Mouse (Mus musculus) embryo, embryonic 10 days (tissue): ENCODE measurements around the gene Med25.
A peak's percentile ranks its signal among the peaks of the same experiment; 100 is the strongest.

ENCODE experiments used
- DNase-seq: peaks from one replicate; pipeline ENCODE4 v3.0.0-alpha.2; 2015; ENCODE audit warnings: low spot score

The Med25 gene

DNA sequence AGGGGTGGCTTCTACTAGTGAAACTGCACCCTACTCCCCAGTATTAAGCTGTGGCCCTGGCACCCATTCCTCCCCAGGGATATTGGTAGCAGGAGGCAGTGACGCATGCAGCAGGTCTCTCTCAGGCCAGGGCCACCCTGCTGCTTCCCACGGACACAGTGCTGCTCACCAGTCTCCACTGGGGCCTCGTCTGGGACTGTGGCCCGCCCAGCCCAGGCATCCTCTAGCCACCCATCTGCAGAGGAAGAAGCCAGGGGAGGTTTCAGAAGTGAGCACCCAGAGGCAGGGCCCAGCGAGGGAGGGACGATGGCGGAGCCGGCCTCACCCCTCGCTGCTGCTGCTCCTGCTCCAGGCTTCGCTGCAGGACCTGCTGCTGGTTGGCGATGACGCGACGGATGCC lies 29.3 kb downstream of the Med25 start:
- DNase-seq: no peak

DNA sequence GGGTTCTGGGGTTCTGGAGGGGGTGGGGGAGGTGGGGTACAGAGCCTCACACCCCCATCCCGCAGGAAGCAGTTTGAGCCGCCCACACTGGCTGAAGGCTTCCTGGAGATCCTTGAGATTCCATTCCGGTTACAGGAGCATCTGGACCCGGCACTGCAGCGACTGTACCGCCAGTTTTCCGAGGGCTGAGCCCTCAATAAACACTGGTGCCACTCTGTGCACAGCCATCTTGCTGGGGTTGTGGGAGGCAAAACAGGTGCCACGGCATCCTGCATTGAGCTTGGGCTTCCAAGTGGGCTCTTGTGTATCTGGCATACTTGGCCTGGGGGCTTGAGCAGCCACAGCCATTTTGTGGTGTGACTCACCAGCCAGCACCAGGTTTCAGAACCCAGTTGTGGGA lies 30.1 kb downstream of the Med25 start:
- DNase-seq: no peak

DNA sequence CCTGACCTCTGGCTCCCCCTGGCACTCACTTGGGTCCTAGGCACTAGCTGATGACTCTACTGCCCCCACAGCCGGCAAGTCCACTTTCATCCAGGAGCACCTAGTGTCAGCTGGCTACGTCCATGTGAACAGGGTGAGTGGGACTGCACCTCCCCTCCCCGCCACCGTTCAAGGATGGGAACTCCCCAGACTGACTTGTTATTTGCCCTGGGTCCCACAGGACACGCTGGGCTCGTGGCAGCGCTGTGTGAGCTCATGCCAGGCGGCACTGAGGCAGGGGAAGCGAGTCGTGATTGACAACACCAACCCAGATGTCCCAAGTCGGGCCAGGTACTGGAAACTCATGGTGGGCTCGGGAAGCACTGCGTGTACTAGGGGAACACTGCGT lies 31.1 kb downstream of the Med25 start:
- DNase-seq: no peak

- peak; percentile 91 for DNase-seq
These were observed 31.7 kb downstream of the Med25 start for GRCm38 (mm10) chr7:44860576-44861428.

GRCm38 (mm10) chr7:44859896-44860295 lies 32.6 kb downstream of the Med25 start:
- DNase-seq: no peak

- peak; percentile 68 for DNase-seq
These were observed 34.6 kb downstream of the Med25 start for GRCm38 (mm10) chr7:44857905-44858304.

DNA sequence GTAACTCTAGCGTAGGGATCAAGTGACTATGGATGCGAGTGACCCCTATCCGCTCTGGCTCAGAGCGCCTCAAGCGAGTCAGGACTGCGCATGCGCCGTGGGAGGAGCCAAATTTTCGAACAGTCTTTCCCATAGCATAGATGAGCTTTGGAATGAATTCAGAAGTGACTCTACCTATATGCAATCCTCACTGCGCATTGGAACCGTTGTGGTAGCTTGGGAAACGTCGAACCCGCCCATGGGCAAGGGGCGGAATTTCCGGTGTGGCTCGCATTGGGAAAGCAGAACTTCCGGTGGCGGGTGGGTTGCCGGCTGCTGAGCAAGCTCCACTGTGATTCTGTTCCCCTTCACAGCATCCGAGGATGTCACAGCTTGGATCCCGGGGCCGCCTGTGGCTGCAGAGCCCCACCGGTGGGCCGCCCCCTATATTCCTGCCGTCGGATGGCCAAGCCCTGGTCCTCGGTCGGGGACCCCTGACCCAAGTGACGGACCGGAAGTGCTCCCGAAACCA lies 35.4 kb downstream of the Med25 start, which contains the start of gene Pnkp:
Gene Pnkp, plus strand, starts transcription at position 98 of the 511 bp plus-strand sequence.
- DNase-seq: peak; percentile 91

DNA sequence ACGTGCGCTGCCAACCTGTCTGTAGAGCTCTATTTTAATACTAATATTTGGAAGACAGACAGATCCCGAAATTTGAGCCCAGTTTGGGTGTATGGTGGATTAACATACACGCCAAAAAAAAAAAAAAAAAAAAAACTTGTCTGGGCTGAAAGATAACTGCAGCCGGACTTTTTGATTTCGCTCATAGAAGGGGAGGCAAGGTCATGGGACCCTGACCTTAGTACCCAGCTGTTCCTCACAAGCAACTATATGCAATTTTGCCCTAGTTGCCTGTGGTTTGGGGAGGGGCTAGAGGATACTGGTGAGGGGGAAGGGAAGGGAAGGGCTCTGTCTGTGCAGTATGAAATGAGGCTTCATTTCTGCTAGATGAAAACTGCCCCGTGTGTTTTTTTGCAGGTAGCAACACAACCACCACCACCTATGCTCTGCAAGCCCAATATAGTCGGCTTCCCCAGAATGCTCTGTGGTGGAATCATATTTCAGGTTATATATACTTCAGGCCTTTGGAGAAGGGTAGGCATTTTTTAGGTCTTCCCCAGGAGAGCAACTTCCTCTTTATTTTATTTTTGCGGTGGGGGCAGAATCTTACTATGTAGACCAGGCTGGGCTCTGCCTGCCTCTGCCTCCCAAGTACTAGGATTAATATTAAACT lies 36.1 kb downstream of the Med25 start:
- DNase-seq: no peak

GRCm38 (mm10) chr7:44855036-44855435 lies 37.5 kb downstream of the Med25 start:
- no peak for DNase-seq

DNA sequence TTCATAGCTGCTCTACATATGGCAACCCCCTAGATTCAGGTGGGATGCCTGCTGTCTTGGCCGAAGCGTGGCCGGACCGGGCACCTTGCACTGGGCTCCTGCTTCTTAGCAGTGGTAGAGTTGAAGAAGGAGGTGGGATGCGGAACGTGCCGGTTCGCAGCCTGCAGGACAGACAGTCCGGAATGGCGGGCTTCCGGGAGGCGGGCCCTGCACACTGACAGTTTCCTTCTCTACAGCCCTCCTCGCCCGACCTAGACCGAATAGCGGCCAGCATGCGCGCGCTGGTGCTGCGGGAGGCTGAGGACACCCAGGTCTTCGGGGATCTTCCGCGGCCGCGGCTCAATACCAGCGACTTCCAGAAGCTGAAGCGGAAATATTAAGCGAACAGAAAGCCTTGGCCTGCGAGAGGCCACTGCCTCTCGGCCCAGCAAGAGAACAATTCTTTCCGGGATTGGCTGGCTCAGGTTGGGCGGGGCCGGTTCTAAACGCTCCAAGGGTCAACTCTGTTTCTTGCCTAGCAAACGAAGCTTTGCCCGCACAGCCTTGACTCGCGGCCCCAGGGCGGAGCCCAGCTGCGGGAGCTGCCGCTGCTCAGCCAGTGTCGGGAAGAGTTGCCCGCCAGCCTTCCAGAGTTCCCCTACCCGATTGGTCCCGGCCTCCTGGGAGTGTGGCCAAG lies 38.0 kb downstream of the Med25 start:
- DNase-seq: peak; percentile 83

GRCm38 (mm10) chr7:44853596-44854355 lies 38.7 kb downstream of the Med25 start:
- no peak for DNase-seq

DNA sequence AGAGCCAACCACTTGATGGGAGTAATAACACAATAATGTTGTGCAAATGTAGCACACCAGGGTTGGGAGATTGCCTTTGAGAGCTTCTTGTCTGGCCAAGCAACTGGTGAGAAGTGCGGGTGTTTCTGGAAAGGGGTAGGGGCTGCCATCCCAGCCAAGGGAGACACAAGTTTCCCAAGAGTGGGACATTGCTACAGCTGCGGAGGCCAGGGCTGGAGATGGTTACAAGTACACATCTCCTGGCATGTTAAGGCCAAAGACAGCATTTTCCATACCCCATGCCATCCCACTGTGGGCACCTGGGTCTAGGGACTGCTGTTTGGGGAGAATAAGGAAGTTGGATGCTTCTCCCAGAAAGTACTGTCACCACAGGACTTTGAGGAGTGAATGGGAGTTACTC lies 39.4 kb downstream of the Med25 start:
- DNase-seq: no peak

GRCm38 (mm10) chr7:44852259-44853027 lies 40.1 kb downstream of the Med25 start:
- DNase-seq: no peak

GRCm38 (mm10) chr7:44851625-44852234 lies 40.8 kb downstream of the Med25 start:
- DNase-seq: no peak

- DNase-seq: no peak
These were observed 41.5 kb downstream of the Med25 start for GRCm38 (mm10) chr7:44850789-44851624.

GRCm38 (mm10) chr7:44850146-44850545 lies 42.4 kb downstream of the Med25 start:
- DNase-seq: peak; percentile 86

DNA sequence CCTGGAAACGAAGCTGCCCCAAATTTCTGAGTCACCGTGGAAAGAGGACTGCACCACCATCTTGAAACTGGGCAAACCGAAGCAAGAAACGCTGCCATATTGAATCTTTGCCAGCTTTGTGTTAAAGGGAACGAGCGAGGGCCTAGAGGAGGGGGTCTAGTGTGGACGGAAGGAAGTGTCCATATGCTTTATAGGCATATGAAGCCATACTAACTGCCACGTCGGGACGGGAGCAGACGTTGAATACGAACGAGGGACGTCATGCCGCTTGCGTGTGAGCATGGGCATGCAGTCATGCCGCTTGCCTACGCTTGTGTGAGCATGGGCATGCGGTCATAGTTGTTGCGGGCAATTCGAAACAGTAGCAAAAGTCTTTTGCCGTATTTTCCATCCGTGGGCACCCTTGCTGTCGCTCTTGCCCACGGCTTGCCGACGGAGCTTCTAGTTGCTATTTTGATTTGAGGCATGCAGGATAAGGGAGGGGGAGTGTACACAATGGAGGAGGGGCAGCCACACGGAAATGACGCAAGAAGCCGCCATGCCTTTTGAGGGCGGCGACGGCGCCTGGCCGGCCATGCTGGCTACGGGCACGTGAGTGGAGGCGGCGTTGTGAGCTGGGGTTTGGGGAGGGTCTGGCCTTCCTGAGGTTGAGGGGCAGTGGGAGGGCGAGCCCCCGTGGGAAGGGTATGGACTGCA lies 42.9 kb downstream of the Med25 start:
- DNase-seq: peak; percentile 97

DNA sequence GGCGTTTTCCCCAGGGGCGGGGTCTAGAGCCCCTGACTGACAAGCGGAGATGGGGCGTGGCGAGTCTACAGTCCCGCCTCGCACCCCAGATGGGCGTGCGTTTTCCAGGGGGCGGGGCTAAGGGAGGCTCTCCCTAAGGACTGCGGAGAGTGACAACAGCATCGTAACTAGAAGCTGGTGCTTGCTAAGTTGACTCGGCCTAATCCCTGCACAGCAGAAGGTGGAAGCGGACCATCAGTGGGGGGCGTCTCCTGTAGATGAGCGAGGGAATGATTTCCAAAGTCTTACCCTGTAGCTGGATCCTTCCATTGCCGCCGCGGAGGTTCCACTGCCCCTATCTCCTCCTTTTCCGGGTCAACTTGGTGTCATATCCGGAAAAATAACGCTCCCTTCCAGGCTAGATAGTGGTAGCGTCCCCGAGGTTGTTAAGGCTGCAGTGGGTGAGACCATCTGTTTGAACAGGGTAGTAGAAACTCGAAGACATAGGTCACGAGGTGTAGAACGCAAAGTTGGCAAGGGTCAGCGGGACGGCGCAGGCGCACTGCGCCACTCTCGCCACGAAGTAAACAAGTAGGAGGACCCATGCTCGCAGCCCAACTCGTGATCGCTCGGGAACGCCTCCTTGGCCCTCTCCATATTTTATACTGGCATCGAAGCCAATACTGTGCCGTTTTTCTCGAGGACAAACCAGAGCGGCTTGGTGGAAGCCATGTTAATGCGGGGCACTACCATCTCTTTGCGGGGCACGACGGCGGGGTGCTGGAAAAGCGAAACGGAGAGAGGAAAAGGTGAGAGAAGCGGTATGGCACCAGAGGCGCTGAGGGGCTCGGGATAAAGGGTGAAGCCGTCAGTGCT lies 43.7 kb downstream of the Med25 start, which contains the start of the genes Akt1s1 and Tbc1d17:
Gene Akt1s1, plus strand, starts transcription at position 431 of the 855 bp plus-strand sequence.
Gene Tbc1d17, minus strand, starts transcription at position 519 of the 855 bp plus-strand sequence.
- peak; percentile 98 for DNase-seq
